Mouse (Mus musculus): Measurements from ENCODE around the gene Nploc4.

The Nploc4 gene

GRCm38 (mm10) chr11:120341661-120342060 is 95.8 kb downstream of the Nploc4 start:
- DNase-seq (ENCODE audit: low spot score in 2 of 2): no peak

- no peak for DNase-seq (ENCODE audit: low spot score in 2 of 2)
Measured at GRCm38 (mm10) chr11:120339978-120340513, 97.5 kb downstream of the Nploc4 start.

- no peak for DNase-seq (ENCODE audit: low spot score in 2 of 2)
Measured at GRCm38 (mm10) chr11:120338786-120339185, 98.7 kb downstream of the Nploc4 start.

- no peak for DNase-seq (ENCODE audit: low spot score in 2 of 2)
Measured at GRCm38 (mm10) chr11:120337447-120337846, 100.1 kb downstream of the Nploc4 start.

GRCm38 (mm10) chr11:120335431-120336021 is 102.0 kb downstream of the Nploc4 start:
- no peak for DNase-seq (ENCODE audit: low spot score in 2 of 2)

Data from frontal cortex, postnatal 25 days (tissue).